Mouse (Mus musculus): ENCODE data around the gene Kremen1. TPM values are rescaled to one million over a fixed set of nuclear protein-coding genes. Genes with fewer than 3 reads are reported as not detected.

The Kremen1 gene
- total and polyA plus RNA-seq, 2 experiments: 3.6 to 6.7 TPM

- Histone ChIP-seq H3K9ac (ENCODE audit: low read depth, low read length) (no peak overlapping the region), H3K4me1 (ENCODE audit: control insufficient read depth, insufficient read depth, low read length) (peaks cover 11% of the 10 kb centered on the region), H3K27ac (replicated peaks; ENCODE audit: insufficient read depth, low read depth, low read length) (no peak overlapping the region), H3K36me3 (ENCODE audit: control insufficient read depth, insufficient read depth, low read length) (no peaks in the 10 kb centered on the region), H3K79me2 (ENCODE audit: control insufficient read depth, insufficient read depth, low read length) (no peaks in the 10 kb centered on the region; the same call in 1 of the 2 replicates), H3K4me3 (ENCODE audit: insufficient read depth, low read depth, low read length) (no peak overlapping the region), H3K27me3 (ENCODE audit: control insufficient read depth, insufficient read depth, low read length) (no peaks in the 10 kb centered on the region)
- no peak for TF ChIP-seq CTCF (IDR thresholded peaks at IDR 0.05; ENCODE audit: low read depth, low read length)
- no peak for TF ChIP-seq POLR2A (IDR thresholded peaks at IDR 0.05; ENCODE audit: extremely low read depth, insufficient read depth, low read length)
- WGBS: 20% methylated on average over 13 of the region's 13 CpGs
- peak; percentile 88 for DNase-seq (ENCODE audit: extremely low read depth, low read depth, low spot score)
Observed at GRCm38 (mm10) chr11:5297148-5298006, 36.0 kb upstream of the Kremen1 start.

GRCm38 (mm10) chr11:5296576-5297115, 35.3 kb upstream of the Kremen1 start:
- Histone ChIP-seq H3K27ac (replicated peaks; ENCODE audit: insufficient read depth, low read depth, low read length) (peak overlapping the region; percentile 67), H3K9ac (ENCODE audit: low read depth, low read length) (no peak overlapping the region), H3K4me3 (ENCODE audit: insufficient read depth, low read depth, low read length) (no peak overlapping the region), H3K27me3 (ENCODE audit: control insufficient read depth, insufficient read depth, low read length) (no peaks in the 10 kb centered on the region), H3K4me1 (ENCODE audit: control insufficient read depth, insufficient read depth, low read length) (peaks cover 11% of the 10 kb centered on the region), H3K79me2 (ENCODE audit: control insufficient read depth, insufficient read depth, low read length) (no peaks in the 10 kb centered on the region; the same call in 1 of the 2 replicates), H3K36me3 (ENCODE audit: control insufficient read depth, insufficient read depth, low read length) (no peaks in the 10 kb centered on the region)
- WGBS: 33% methylated on average over 2 of the region's 2 CpGs
- DNase-seq (ENCODE audit: extremely low read depth, low read depth, low spot score): no peak
- TF ChIP-seq CTCF (IDR thresholded peaks at IDR 0.05; ENCODE audit: low read depth, low read length): no peak
- no peak for TF ChIP-seq POLR2A (IDR thresholded peaks at IDR 0.05; ENCODE audit: extremely low read depth, insufficient read depth, low read length)

- Histone ChIP-seq H3K4me3 (ENCODE audit: insufficient read depth, low read depth, low read length) (no peak overlapping the region), H3K79me2 (ENCODE audit: control insufficient read depth, insufficient read depth, low read length) (no peaks in the 10 kb centered on the region; the same call in 1 of the 2 replicates), H3K27me3 (ENCODE audit: control insufficient read depth, insufficient read depth, low read length) (no peaks in the 10 kb centered on the region), H3K4me1 (ENCODE audit: control insufficient read depth, insufficient read depth, low read length) (peaks cover 11% of the 10 kb centered on the region), H3K36me3 (ENCODE audit: control insufficient read depth, insufficient read depth, low read length) (no peaks in the 10 kb centered on the region), H3K9ac (ENCODE audit: low read depth, low read length) (no peak overlapping the region), H3K27ac (replicated peaks; ENCODE audit: insufficient read depth, low read depth, low read length) (no peak overlapping the region)
- WGBS: 90% methylated on average over 3 of the region's 3 CpGs
- no peak for TF ChIP-seq POLR2A (IDR thresholded peaks at IDR 0.05; ENCODE audit: extremely low read depth, insufficient read depth, low read length)
- TF ChIP-seq CTCF (IDR thresholded peaks at IDR 0.05; ENCODE audit: low read depth, low read length): no peak
- DNase-seq (ENCODE audit: extremely low read depth, low read depth, low spot score): no peak
Observed at GRCm38 (mm10) chr11:5294805-5295204, 33.4 kb upstream of the Kremen1 start.

- Histone ChIP-seq H3K27ac (replicated peaks; ENCODE audit: insufficient read depth, low read depth, low read length) (no peak overlapping the region), H3K9ac (ENCODE audit: low read depth, low read length) (no peak overlapping the region), H3K4me3 (ENCODE audit: insufficient read depth, low read depth, low read length) (no peak overlapping the region), H3K4me1 (ENCODE audit: control insufficient read depth, insufficient read depth, low read length) (no peaks in the 10 kb centered on the region), H3K36me3 (ENCODE audit: control insufficient read depth, insufficient read depth, low read length) (peaks cover 17% of the 10 kb centered on the region), H3K27me3 (ENCODE audit: control insufficient read depth, insufficient read depth, low read length) (no peaks in the 10 kb centered on the region), H3K79me2 (ENCODE audit: control insufficient read depth, insufficient read depth, low read length) (no peaks in the 10 kb centered on the region)
- peak; percentile 64 for DNase-seq (ENCODE audit: extremely low read depth, low read depth, low spot score)
- WGBS: 11% methylated on average over 5 of the region's 5 CpGs
- TF ChIP-seq POLR2A (IDR thresholded peaks at IDR 0.05; ENCODE audit: extremely low read depth, insufficient read depth, low read length): no peak
- peak; percentile 67 for TF ChIP-seq CTCF (IDR thresholded peaks at IDR 0.05; ENCODE audit: low read depth, low read length)
Observed at GRCm38 (mm10) chr11:5290691-5291090, 29.3 kb upstream of the Kremen1 start.

GRCm38 (mm10) chr11:5289826-5290580, 28.6 kb upstream of the Kremen1 start:
- WGBS: 78% methylated on average over 4 of the region's 4 CpGs
- Histone ChIP-seq H3K27me3 (ENCODE audit: control insufficient read depth, insufficient read depth, low read length) (no peaks in the 10 kb centered on the region), H3K9ac (ENCODE audit: low read depth, low read length) (no peak overlapping the region), H3K27ac (replicated peaks; ENCODE audit: insufficient read depth, low read depth, low read length) (no peak overlapping the region), H3K4me3 (ENCODE audit: insufficient read depth, low read depth, low read length) (no peak overlapping the region), H3K79me2 (ENCODE audit: control insufficient read depth, insufficient read depth, low read length) (no peaks in the 10 kb centered on the region), H3K36me3 (ENCODE audit: control insufficient read depth, insufficient read depth, low read length) (peaks cover 20% of the 10 kb centered on the region), H3K4me1 (ENCODE audit: control insufficient read depth, insufficient read depth, low read length) (no peaks in the 10 kb centered on the region)
- TF ChIP-seq POLR2A (IDR thresholded peaks at IDR 0.05; ENCODE audit: extremely low read depth, insufficient read depth, low read length) (no peak), CTCF (IDR thresholded peaks at IDR 0.05; ENCODE audit: low read depth, low read length) (no peak)
- no peak for DNase-seq (ENCODE audit: extremely low read depth, low read depth, low spot score)

All from liver, adult 2 months (tissue).